Mouse (Mus musculus) adrenal gland (tissue): ENCODE data around the gene Dnal4.

Experiments
- intact Hi-C: fragments of 180-260 bp; cut with DNase I; formaldehyde crosslinking; loops from one replicate; pipeline ENCODE4 v1.15.1; 2025

Dnal4 gene

GRCm38 (mm10) chr15:79741921-79742705 lies 35.5 kb downstream of the Dnal4 start, which contains the start of gene Sun2:
Sun2 (minus strand) TSS chr15:79742536.
- intact Hi-C loops: loop anchor here (5.0 kb wide), 1 partner anchor 55 kb away; the partner anchor contains the start of gene Josd1

DNA sequence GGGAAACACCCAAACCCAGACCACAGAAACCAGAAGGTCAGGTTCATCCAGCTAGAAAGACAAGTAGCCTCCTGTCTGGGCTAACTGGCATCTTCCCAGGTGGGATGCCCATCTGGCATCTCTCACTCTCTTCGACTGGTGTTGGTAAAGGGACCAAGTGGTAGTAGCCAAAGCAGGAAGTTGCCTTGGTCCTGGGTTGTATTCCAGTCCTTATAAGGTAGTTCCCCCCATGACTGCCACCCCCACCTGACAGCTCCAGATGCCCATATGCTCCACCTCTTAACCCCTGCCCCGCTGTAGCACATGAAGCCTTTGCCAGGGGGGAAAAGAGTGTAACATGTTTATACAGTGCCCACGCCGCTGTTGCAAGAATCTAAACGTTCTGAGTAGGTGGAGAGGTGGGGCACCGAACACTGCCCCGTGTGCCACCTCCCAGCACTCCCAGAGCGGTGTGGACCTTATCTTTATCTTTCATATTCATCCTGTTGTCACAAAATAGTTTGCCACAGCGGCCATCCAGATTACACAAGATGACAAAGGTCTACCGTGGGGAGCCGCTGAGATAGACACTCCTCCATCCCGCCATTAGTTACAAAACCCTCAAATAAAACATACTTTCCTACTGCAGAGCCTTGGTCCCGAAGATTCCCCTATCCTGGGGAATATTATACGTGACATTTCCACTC lies 36.3 kb downstream of the Dnal4 start:
- intact Hi-C loops: loop anchor here (5.0 kb wide), 1 partner anchor 54 kb away; the partner anchor contains the start of gene Josd1

- intact Hi-C loops: loop anchor here (5.0 kb wide), 1 partner anchor 53 kb away; the partner anchor contains the start of gene Josd1
Measured at GRCm38 (mm10) chr15:79740739-79741138, 36.9 kb downstream of the Dnal4 start.

DNA sequence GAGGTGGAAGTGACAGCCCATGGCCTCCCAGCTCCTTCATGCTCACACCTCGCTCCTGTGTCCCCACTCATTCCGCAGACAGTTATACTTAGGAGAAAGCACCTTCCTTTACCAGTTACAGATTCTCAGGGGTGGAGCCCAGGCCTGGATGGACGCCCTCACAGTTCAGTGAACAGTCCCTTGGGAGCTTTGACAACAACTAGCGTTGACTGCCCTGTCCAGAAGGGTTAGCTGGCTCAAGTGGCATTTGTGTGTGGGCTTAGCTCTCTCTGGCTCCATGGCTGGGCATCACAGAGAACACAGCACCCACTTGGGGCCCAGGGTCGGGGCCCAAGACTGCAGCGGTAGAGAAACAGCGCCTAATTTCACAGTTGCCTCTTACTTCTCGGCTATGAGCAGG lies 43.3 kb downstream of the Dnal4 start:
- intact Hi-C loops: no loop called here

DNA sequence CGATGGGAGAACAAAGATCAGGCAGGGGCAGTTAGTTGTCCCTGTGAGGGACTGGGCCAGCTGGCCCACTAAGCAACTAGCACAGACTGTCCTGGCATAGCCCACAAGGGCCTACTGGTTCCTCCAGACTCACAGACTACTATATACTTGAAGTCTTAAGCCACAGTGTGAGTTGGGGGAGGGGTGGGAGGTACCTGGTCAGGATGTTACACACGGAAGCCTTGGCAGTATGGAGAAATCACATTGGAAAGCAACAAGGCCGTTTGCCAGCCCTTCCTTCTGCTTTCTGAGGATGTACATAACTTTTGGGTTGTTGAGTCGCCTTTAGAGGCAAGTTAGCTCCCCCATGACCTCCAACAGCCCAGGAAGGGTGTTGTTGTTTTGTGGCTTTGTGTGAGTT lies 44.0 kb downstream of the Dnal4 start:
- intact Hi-C loops: no loop called here

DNA sequence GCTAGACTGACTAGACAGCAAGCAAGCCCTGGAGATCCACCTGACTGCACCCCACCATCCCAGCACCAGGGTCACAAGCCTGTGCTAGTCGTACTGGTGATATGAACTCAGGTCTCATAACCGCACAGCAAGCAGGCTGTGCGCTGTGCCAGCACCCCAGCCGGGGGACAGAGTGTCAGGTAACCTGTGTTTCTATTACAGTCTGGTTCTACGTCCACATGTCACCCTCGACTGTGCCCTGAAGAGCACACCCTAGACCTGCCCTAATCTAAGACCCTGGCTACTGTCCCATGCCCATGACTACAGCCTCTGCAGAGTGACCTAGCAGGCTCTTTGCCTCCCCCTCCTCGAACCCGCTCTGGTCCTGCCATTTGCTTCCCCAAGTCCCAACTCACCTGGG lies 44.5 kb downstream of the Dnal4 start:
- intact Hi-C loops: no loop called here

DNA sequence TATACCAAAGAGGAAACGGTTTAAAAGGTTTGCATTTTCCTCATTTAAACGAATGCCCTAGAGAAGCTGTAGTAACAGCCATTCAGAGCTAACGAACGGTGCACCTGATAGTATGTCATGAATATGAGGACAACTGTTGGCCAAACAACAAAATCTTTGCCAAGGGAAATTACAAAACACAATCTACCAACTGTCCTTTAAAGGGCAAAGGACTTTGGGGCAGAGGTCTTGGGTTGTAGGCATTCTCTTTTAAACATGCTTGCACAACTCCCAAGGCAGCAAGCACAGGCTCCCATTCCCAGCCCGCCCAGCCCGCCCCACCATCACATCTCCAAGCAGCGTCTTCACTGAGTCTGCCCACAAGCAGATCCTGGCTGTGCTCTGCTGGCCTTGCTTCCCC lies 46.1 kb downstream of the Dnal4 start:
- intact Hi-C loops: no loop called here

DNA sequence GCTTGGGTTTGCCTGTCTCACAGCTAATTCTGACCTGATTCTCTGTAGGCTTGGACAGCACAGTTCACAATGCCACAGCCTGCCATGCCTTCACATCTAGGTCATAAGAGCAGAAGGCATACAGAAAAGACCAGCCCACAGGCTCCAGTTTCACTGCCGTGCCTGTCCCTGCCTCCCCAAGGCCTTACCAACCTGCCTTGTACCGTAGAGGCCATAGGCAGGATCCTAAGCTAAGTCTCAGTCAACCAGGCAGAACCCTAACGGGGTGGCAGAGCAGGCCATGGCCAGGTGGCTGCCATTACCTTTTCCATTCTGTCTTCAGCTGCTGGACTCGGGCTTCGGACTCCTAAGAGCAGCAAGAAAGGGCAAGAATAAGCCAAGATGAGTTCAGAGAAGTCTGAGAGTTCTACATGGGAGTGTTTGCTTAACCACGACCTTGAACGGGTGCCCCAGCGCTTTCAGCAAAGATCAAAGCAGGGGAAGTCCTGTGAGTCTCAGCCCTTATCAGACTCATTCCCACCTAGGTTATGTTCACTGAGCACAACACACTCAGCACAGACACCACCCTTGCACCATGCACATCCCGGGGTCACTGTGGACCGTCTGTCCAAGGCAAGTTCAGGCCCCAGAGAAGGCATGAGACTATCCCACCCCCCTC lies 48.8 kb downstream of the Dnal4 start:
- intact Hi-C loops: no loop called here

DNA sequence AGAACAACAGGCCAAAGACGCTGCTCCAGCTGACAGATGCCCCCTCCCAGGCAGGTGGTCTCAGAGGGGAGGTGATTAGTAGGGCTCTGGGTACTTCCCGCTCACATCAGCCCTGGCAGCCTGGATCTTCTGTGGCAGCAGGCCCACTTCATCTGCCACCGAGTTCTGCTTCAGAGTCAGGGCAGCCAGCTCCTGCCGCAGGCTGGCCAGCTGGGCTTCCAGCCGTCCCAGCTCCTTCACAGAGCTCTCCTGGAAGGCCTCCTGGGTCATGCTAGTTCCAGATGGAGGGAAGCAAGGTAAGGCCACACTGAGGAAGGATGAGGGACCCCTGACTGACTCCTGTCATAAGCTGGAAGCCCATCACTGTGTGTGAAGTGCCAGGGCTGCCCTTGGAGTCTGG lies 49.3 kb downstream of the Dnal4 start:
- intact Hi-C loops: no loop called here

DNA sequence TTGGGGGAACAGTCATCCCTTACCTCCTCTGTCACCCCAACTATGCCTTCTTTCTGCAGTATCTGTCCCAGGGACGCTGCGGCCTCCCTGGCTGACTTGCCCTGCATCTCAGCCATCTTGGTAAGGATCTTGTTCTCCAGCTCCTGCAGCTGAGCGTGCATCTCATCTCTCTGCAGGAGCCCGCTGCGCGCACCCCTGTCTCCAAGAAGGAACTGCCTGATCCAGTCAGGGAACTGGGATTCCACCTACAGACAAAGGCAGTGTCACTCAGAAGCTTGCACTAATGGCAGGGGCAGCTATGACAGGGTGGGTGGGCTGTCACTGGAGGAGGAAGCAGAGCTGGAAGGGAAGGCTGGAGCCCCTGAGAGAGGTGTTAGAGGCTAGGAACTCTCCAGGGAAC lies 49.8 kb downstream of the Dnal4 start:
- intact Hi-C loops: no loop called here

- intact Hi-C loops: no loop called here
Measured at GRCm38 (mm10) chr15:79725190-79725789, 52.4 kb downstream of the Dnal4 start.

GRCm38 (mm10) chr15:79723439-79723838 lies 54.2 kb downstream of the Dnal4 start:
- intact Hi-C loops: no loop called here

- intact Hi-C loops: no loop called here
Measured at GRCm38 (mm10) chr15:79720796-79721195, 56.9 kb downstream of the Dnal4 start.

- intact Hi-C loops: no loop called here
Measured at GRCm38 (mm10) chr15:79720267-79720666, 57.4 kb downstream of the Dnal4 start.

DNA sequence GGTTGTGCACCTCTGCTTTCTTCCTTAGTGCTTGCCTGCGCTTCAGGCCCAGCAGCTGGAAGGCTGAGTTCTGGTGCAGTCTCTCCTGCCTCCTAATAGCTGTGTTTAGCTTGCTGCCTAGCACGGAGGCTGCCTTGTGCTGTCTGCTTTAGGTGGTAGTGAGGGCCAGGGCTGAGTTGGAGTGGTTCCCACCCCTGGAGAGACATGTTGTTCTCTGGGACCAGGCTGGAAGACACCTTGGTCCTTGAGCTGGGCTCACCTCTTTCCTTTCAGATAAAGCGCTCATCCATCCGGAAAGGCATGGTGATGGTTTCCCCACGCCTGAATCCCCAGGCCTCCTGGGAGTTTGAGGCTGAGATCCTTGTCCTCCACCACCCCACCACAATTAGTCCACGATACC lies 60.9 kb downstream of the Dnal4 start:
- intact Hi-C loops: no loop called here

GRCm38 (mm10) chr15:79715646-79716045 lies 62.0 kb downstream of the Dnal4 start:
- intact Hi-C loops: no loop called here
